Mouse (Mus musculus): ENCODE data around the gene Smap2. TPM values are rescaled to one million over a fixed set of nuclear protein-coding genes. Genes with fewer than 3 reads are reported as not detected.
A peak's percentile ranks its signal among the peaks of the same experiment; 100 is the strongest.

Smap2 gene
- polyA plus RNA-seq, 1 experiment from 2014 or later = 18.4 TPM

GRCm38 (mm10) chr4:121002400-121003171 is 14.5 kb downstream of the Smap2 start:
- 0 out of 2 replicates have a peak, but pooled peaks have one; percentile 33 for ATAC-seq (ENCODE audit: low read depth)
- H3K4me2 ChIP-seq (ENCODE audit: low read depth, low read length) = no peak overlapping the region

GRCm38 (mm10) chr4:121001659-121002058 is 15.4 kb downstream of the Smap2 start:
- WGBS = 70% methylated on average over 1 of the region's 1 CpGs
- ATAC-seq (ENCODE audit: low read depth) (no peak), DNase-seq (ENCODE audit: low spot score) (no peak)
- Histone ChIP-seq H3K27ac (replicated peaks; ENCODE audit: low read depth, low read length) (no peak overlapping the region), H3K9ac (ENCODE audit: low read depth, low read length) (no peak overlapping the region), H3K4me3 (ENCODE audit: low read depth, low read length) (no peak overlapping the region), H3K4me2 (ENCODE audit: low read depth, low read length) (no peak overlapping the region), H3K27me3 (replicated peaks; ENCODE audit: control insufficient read depth, insufficient read depth, low read length) (no peaks in the 10 kb centered on the region), H3K9me3 (ENCODE audit: control insufficient read depth, low read length) (no peaks in the 10 kb centered on the region), H3K36me3 (ENCODE audit: control insufficient read depth, insufficient read depth, low read length) (no peaks in the 10 kb centered on the region), H3K4me1 (ENCODE audit: control insufficient read depth, insufficient read depth, low read length) (peaks cover 17% of the 10 kb centered on the region)

More at GRCm38 (mm10) chr4:121002400-121003171, 14.5 kb downstream of the Smap2 start:
- DNase-seq (ENCODE audit: low spot score) = peak; percentile 30
- Histone ChIP-seq H3K36me3 (ENCODE audit: control insufficient read depth, insufficient read depth, low read length) (no peaks in the 10 kb centered on the region), H3K4me3 (ENCODE audit: low read depth, low read length) (no peak overlapping the region), H3K9me3 (ENCODE audit: control insufficient read depth, low read length) (no peaks in the 10 kb centered on the region), H3K27ac (replicated peaks; ENCODE audit: low read depth, low read length) (no peak overlapping the region), H3K27me3 (replicated peaks; ENCODE audit: control insufficient read depth, insufficient read depth, low read length) (no peaks in the 10 kb centered on the region), H3K9ac (ENCODE audit: low read depth, low read length) (no peak overlapping the region), H3K4me1 (ENCODE audit: control insufficient read depth, insufficient read depth, low read length) (peaks cover 17% of the 10 kb centered on the region)
- 31% methylated on average over 8 of the region's 8 CpGs for WGBS

GRCm38 (mm10) chr4:121001042-121001441 is 16.0 kb downstream of the Smap2 start:
- no peak overlapping the region for H3K4me2 ChIP-seq (ENCODE audit: low read depth, low read length)
- 85% methylated on average over 2 of the region's 2 CpGs for WGBS
- no peaks in the 10 kb centered on the region for H3K36me3 ChIP-seq (ENCODE audit: control insufficient read depth, insufficient read depth, low read length)
- H3K27ac ChIP-seq (replicated peaks; ENCODE audit: low read depth, low read length) = no peak overlapping the region
- no peaks in the 10 kb centered on the region for H3K27me3 ChIP-seq (replicated peaks; ENCODE audit: control insufficient read depth, insufficient read depth, low read length)
- H3K9me3 ChIP-seq (ENCODE audit: control insufficient read depth, low read length) = no peaks in the 10 kb centered on the region
- H3K9ac ChIP-seq (ENCODE audit: low read depth, low read length) = no peak overlapping the region
- ATAC-seq (ENCODE audit: low read depth) (no peak), DNase-seq (ENCODE audit: low spot score) (no peak)
- peaks cover 17% of the 10 kb centered on the region for H3K4me1 ChIP-seq (ENCODE audit: control insufficient read depth, insufficient read depth, low read length)
- no peak overlapping the region for H3K4me3 ChIP-seq (ENCODE audit: low read depth, low read length)

- H3K4me3 ChIP-seq (ENCODE audit: low read depth, low read length) = no peak overlapping the region
- peaks cover 10% of the 10 kb centered on the region; the same call in 1 of the 2 replicates for H3K4me1 ChIP-seq (ENCODE audit: control insufficient read depth, insufficient read depth, low read length)
- WGBS = 63% methylated on average over 1 of the region's 1 CpGs
- H3K27ac ChIP-seq (replicated peaks; ENCODE audit: low read depth, low read length) = no peak overlapping the region
- H3K9me3 ChIP-seq (ENCODE audit: control insufficient read depth, low read length) = no peaks in the 10 kb centered on the region
- H3K4me2 ChIP-seq (ENCODE audit: low read depth, low read length) = no peak overlapping the region
- H3K36me3 ChIP-seq (ENCODE audit: control insufficient read depth, insufficient read depth, low read length) = no peaks in the 10 kb centered on the region
- ATAC-seq (ENCODE audit: low read depth) (no peak), DNase-seq (ENCODE audit: low spot score) (peak; percentile 20)
- H3K9ac ChIP-seq (ENCODE audit: low read depth, low read length) = no peak overlapping the region
- H3K27me3 ChIP-seq (replicated peaks; ENCODE audit: control insufficient read depth, insufficient read depth, low read length) = no peaks in the 10 kb centered on the region
These were observed 21.1 kb downstream of the Smap2 start for GRCm38 (mm10) chr4:120995911-120996310.

GRCm38 (mm10) chr4:120993025-120993424 is 24.0 kb downstream of the Smap2 start:
- H3K9me3 ChIP-seq (ENCODE audit: control insufficient read depth, low read length) = 0 out of 2 replicates have a peak, but pooled peaks cover 6% of the 10 kb centered on the region
- peaks cover 10% of the 10 kb centered on the region; the same call in 1 of the 2 replicates for H3K4me1 ChIP-seq (ENCODE audit: control insufficient read depth, insufficient read depth, low read length)
- DNase-seq (ENCODE audit: low spot score) = no peak
- 90% methylated on average over 1 of the region's 1 CpGs for WGBS
- H3K4me2 ChIP-seq (ENCODE audit: low read depth, low read length) = no peak overlapping the region
- no peak overlapping the region for H3K9ac ChIP-seq (ENCODE audit: low read depth, low read length)
- H3K4me3 ChIP-seq (ENCODE audit: low read depth, low read length) = no peak overlapping the region
- no peaks in the 10 kb centered on the region for H3K36me3 ChIP-seq (ENCODE audit: control insufficient read depth, insufficient read depth, low read length)
- no peak for ATAC-seq (ENCODE audit: low read depth)
- H3K27ac ChIP-seq (replicated peaks; ENCODE audit: low read depth, low read length) = no peak overlapping the region
- no peaks in the 10 kb centered on the region for H3K27me3 ChIP-seq (replicated peaks; ENCODE audit: control insufficient read depth, insufficient read depth, low read length)

- no peaks in the 10 kb centered on the region for H3K27me3 ChIP-seq (replicated peaks; ENCODE audit: control insufficient read depth, insufficient read depth, low read length)
- no peak overlapping the region for H3K4me2 ChIP-seq (ENCODE audit: low read depth, low read length)
- WGBS = 66% methylated on average over 2 of the region's 2 CpGs
- H3K36me3 ChIP-seq (ENCODE audit: control insufficient read depth, insufficient read depth, low read length) = no peaks in the 10 kb centered on the region
- no peak overlapping the region for H3K4me3 ChIP-seq (ENCODE audit: low read depth, low read length)
- H3K4me1 ChIP-seq (ENCODE audit: control insufficient read depth, insufficient read depth, low read length) = peaks cover 10% of the 10 kb centered on the region; the same call in 1 of the 2 replicates
- no peak overlapping the region for H3K9ac ChIP-seq (ENCODE audit: low read depth, low read length)
- no peak for DNase-seq (ENCODE audit: low spot score)
- no peak overlapping the region for H3K27ac ChIP-seq (replicated peaks; ENCODE audit: low read depth, low read length)
- ATAC-seq (ENCODE audit: low read depth) = no peak
- 0 out of 2 replicates have a peak, but pooled peaks cover 6% of the 10 kb centered on the region for H3K9me3 ChIP-seq (ENCODE audit: control insufficient read depth, low read length)
These were observed 24.8 kb downstream of the Smap2 start for GRCm38 (mm10) chr4:120992284-120992683.

GRCm38 (mm10) chr4:120987319-120987718 is 29.7 kb downstream of the Smap2 start:
- WGBS = 79% methylated on average over 4 of the region's 4 CpGs
- DNase-seq (ENCODE audit: low spot score) = no peak
- no peaks in the 10 kb centered on the region for H3K27me3 ChIP-seq (replicated peaks; ENCODE audit: control insufficient read depth, insufficient read depth, low read length)
- H3K9ac ChIP-seq (ENCODE audit: low read depth, low read length) = no peak overlapping the region
- no peaks in the 10 kb centered on the region for H3K4me1 ChIP-seq (ENCODE audit: control insufficient read depth, insufficient read depth, low read length)
- no peak overlapping the region for H3K27ac ChIP-seq (replicated peaks; ENCODE audit: low read depth, low read length)
- H3K9me3 ChIP-seq (ENCODE audit: control insufficient read depth, low read length) = 0 out of 2 replicates have a peak, but pooled peaks cover 6% of the 10 kb centered on the region
- H3K4me2 ChIP-seq (ENCODE audit: low read depth, low read length) = no peak overlapping the region
- peaks cover 14% of the 10 kb centered on the region; the same call in 1 of the 2 replicates for H3K36me3 ChIP-seq (ENCODE audit: control insufficient read depth, insufficient read depth, low read length)
- ATAC-seq (ENCODE audit: low read depth) = no peak
- H3K4me3 ChIP-seq (ENCODE audit: low read depth, low read length) = no peak overlapping the region

- no peak overlapping the region for H3K27ac ChIP-seq (replicated peaks; ENCODE audit: low read depth, low read length)
- ATAC-seq (ENCODE audit: low read depth) (no peak), DNase-seq (ENCODE audit: low spot score) (peak; percentile 66)
- H3K9ac ChIP-seq (ENCODE audit: low read depth, low read length) = no peak overlapping the region
- 0 out of 2 replicates have a peak, but pooled peaks cover 6% of the 10 kb centered on the region for H3K9me3 ChIP-seq (ENCODE audit: control insufficient read depth, low read length)
- H3K36me3 ChIP-seq (ENCODE audit: control insufficient read depth, insufficient read depth, low read length) = peaks cover 17% of the 10 kb centered on the region; the same call in 1 of the 2 replicates
- H3K4me1 ChIP-seq (ENCODE audit: control insufficient read depth, insufficient read depth, low read length) = no peaks in the 10 kb centered on the region
- 13% methylated on average over 6 of the region's 6 CpGs for WGBS
- no peak overlapping the region for H3K4me3 ChIP-seq (ENCODE audit: low read depth, low read length)
- H3K27me3 ChIP-seq (replicated peaks; ENCODE audit: control insufficient read depth, insufficient read depth, low read length) = no peaks in the 10 kb centered on the region
- no peak overlapping the region for H3K4me2 ChIP-seq (ENCODE audit: low read depth, low read length)
These were observed 30.6 kb downstream of the Smap2 start for GRCm38 (mm10) chr4:120986446-120986845.
